Mouse (Mus musculus) layer of hippocampus, postnatal 14 days (tissue): ENCODE results near the gene S100a2. TPM values are rescaled to one million over a fixed set of nuclear protein-coding genes. Genes with fewer than 3 reads are reported as not detected.
A peak's percentile ranks its signal among the peaks of the same experiment; 100 is the strongest.

ENCODE experiments used
- DNase-seq, 2 experiments: peaks; one replicate each; pipeline ENCODE4 v3.0.0; 2021 to 2022; ENCODE audit warnings: low spot score in 2 of 2, mixed read lengths in 1 of 2
- total RNA-seq, 2 experiments: library from RNA; stranded (reverse); gene quantifications; 2 replicates each; pipeline ENCODE4 v1.2.3; 2021

S100a2 gene
- total RNA-seq, 2 experiments from 2014 or later = not detected

- no peak for DNase-seq
Measured at GRCm38 (mm10) chr3:90614611-90615251, 24.7 kb downstream of the S100a2 start.

DNA sequence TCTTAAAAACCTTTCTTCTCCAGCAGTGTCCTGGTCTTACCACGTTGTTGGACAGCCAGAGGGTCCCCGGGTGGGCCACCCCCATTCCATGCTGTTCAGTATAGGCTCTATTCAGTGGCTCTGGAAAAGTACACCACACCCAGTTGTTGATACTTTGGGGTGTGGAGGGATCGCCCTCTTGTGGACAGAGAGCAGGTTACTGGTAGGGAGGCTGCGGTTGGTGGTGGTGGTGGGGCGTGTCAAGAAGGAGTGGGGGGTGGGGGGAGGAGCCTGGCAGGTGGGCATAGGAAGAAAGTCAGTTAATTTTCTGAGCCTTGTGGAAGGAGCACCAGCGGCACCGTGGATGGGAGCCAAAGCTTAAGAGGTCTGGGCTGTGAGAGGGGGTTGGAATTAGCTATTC is 25.4 kb downstream of the S100a2 start:
- peak; percentile 58 to 73 for DNase-seq

DNA sequence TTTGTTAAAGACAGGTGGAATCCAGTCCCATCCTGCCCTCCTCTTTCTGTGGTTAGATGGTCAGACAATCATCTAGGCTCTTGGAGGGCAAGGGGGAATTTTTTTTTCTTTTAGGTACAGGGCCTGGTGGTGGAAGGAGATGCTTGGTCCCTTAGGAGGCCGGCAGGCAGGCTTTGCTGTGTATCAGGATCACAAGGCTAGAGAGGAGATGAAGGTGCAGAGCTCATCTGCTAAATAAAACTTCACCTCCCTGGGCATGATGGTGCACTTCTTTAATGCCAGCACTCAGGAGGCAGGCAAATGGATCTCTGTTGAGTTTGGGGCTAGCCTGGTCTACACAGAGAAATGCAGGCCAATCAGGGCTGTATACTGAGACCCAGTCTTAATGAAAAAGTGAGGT is 25.9 kb downstream of the S100a2 start:
- DNase-seq = no peak

GRCm38 (mm10) chr3:90617586-90617985 is 27.5 kb downstream of the S100a2 start:
- DNase-seq = no peak

- no peak for DNase-seq
Measured at GRCm38 (mm10) chr3:90621552-90621951, 31.5 kb downstream of the S100a2 start.

GRCm38 (mm10) chr3:90623435-90624071 is 33.5 kb downstream of the S100a2 start:
- no peak for DNase-seq

DNA sequence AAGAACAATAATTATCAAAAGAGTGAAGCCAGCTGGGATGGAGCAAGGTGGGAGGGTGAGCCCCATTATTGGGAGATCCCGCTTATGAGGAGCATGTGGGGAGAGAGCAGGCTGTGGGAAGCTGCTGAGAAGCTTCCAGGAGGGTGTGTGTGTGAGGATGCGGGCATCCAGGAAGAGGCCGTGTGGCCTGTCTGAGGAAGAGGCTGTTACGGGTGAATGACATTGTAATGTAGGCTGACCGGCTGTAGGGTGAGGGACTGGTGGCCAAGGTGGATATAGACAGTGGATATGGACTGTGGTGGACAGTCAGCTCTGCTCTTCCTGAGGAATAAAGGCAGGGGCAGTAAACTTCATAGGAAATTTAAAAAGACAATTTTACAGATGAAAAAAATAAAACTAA is 35.4 kb downstream of the S100a2 start:
- no peak for DNase-seq

GRCm38 (mm10) chr3:90626266-90627021 is 36.4 kb downstream of the S100a2 start:
- DNase-seq = no peak

DNA sequence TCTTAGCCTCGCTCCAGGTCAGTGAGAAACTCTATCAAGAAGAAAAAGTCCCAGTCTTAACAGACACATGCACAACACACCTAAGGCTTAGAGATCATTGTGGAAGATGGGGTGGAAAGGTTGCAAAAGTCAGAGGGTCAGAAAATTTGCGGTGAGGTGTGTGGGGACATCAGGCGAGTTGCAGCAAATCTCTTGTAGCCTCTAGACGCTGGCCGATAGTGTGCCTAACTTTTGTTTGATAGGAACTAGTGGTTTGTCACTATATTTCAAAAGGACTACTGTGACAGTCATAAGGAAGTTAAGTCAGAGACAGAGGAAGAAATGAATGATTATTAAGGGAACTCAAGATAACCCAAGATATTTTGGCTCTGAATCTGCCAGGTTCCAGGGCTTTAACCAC is 37.3 kb downstream of the S100a2 start:
- DNase-seq = no peak

DNA sequence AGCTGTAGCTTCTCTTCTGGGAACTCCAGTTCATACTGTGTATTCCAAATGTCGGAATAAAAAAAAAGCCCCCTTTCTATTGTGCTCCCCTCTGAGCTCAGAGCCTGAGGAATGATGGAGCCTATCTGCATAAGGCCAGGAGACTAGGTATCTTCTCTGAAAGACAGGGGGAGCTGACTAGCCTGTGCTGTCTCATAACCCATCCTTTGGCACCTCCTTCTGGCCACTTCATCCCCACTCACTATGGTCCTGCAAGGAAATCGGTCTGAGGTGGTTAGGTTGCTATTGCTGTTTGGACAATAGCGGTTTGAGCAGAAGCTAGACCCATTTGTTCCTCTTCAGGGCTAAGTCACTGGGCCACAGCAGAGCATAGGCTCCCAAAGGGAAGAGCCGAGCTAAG is 37.8 kb downstream of the S100a2 start:
- DNase-seq = no peak

DNA sequence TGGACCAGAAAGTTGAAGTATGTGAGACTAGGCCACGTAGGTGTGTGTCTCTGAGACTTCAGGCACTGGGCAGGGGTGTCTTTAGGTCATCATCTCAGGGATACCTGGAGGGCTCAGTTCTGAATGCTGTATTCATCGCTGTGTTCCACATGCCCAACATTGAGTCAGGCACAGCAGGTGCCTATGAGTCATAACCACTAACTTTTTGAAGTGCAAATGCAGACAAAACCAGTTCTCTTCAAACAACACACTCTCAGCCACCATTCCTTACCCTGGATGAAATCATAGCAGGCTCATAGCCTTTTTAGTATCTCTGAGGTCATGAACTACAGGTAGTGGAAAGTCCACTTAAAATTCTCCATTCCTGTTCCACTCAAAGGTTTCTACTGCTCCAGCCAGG is 39.3 kb downstream of the S100a2 start:
- DNase-seq = no peak

GRCm38 (mm10) chr3:90631984-90632383 is 41.9 kb downstream of the S100a2 start:
- no peak for DNase-seq

GRCm38 (mm10) chr3:90638511-90639275 is 48.6 kb downstream of the S100a2 start:
- DNase-seq = no peak

DNA sequence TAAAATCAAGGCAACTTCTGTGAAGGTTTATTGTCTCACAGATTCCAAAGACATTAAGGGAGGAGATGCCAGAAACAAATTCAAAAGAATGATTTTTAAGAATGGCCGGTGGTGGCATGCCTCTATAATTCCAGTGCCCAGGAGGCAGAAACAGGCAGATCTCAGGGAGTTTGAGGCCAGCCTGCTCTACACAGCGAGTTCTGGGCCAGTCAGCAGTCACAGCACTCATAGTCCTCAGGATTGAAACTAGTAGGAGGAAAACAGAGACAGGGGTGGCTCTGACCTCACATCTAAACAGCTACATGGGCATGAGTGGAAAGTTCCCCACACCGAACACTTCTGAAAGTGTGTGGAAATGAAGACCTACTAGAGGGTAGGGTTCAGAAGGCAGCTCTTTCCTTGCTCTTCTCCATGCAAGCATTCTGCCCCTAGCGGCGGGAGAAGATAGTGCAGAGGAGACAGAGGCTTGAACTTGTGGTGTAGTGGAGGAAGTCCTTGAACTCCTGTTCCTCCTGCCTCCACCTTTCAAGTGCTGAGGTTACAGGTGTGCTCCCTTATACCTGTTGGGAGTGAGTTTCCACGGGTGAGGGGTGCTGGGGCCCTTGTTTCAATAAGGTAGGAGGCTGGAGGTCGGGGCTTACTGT is 49.6 kb downstream of the S100a2 start:
- DNase-seq = no peak

- DNase-seq = no peak
Measured at GRCm38 (mm10) chr3:90640981-90641380, 50.9 kb downstream of the S100a2 start.

Other genes starting within 250 kb of the S100a2 start
- 10 to 100 TPM; 15.2 to 19.1 TPM for gene Slc27a3, start 200.3 kb upstream of the S100a2 start, total RNA-seq
- gene Ints3, start 156.6 kb upstream of the S100a2 start, total RNA-seq = 10 to 100 TPM; 60.5 to 67.0 TPM
- gene Npr1, start 124.4 kb upstream of the S100a2 start, total RNA-seq = 1 to 10 TPM; 4.2 to 6.5 TPM
- 10 to 100 TPM; 86.0 to 87.9 TPM for gene Ilf2, start 114.1 kb upstream of the S100a2 start, total RNA-seq
- gene Snapin, start 99.2 kb upstream of the S100a2 start, total RNA-seq = 10 to 100 TPM; 47.0 to 51.7 TPM
- gene Chtop, start 80.7 kb upstream of the S100a2 start, total RNA-seq = 100 to 1,000 TPM; 164 to 166 TPM
- 10 to 100 TPM; 91.9 to 92.5 TPM for gene S100a1, start 75.9 kb upstream of the S100a2 start, total RNA-seq
- gene S100a13, start 75.8 kb upstream of the S100a2 start, total RNA-seq = 10 to 100 TPM; 27.1 to 29.7 TPM
- gene S100a14, start 63.4 kb upstream of the S100a2 start, total RNA-seq = under 1 TPM; 0.60 to 0.74 TPM
- gene S100a16, start 53.0 kb upstream of the S100a2 start, total RNA-seq = 100 to 1,000 TPM in 1 of 2 experiments, 10 to 100 TPM in 1; 97.9 to 107 TPM
- 1 to 10 TPM; 2.3 to 3.0 TPM for gene S100a3, start 29.7 kb upstream of the S100a2 start, total RNA-seq
- not detected for gene Gm42674, start 11.7 kb downstream of the S100a2 start, total RNA-seq
- 1 to 10 TPM; 7.3 to 9.1 TPM for gene S100a4, start 13.5 kb downstream of the S100a2 start, total RNA-seq
- gene S100a5, start 18.3 kb downstream of the S100a2 start, total RNA-seq = not detected
- 10 to 100 TPM; 26.3 to 30.1 TPM for gene S100a6, start 22.6 kb downstream of the S100a2 start, total RNA-seq
- gene S100a7a, start 63.8 kb downstream of the S100a2 start, total RNA-seq = under 1 TPM in 1 of 2 experiments, not detected in 1; 0.35 TPM
- not detected for gene S100a8, start 78.7 kb downstream of the S100a2 start, total RNA-seq
- under 1 TPM in 1 of 2 experiments, not detected in 1; 0.83 TPM for gene S100a9, start 105.5 kb downstream of the S100a2 start, total RNA-seq
- not detected for gene Pglyrp4, start 136.7 kb downstream of the S100a2 start, total RNA-seq
- not detected for gene Gm5849, start 187.6 kb downstream of the S100a2 start, total RNA-seq